Mouse (Mus musculus) cerebellum, adult 9-10 months (tissue): ENCODE measurements around the gene Clec16a.

ENCODE experiments used
- DNase-seq: peaks from one replicate; pipeline ENCODE4 v3.0.0; 2022

The Clec16a gene

GRCm38 (mm10) chr16:10727630-10728029 lies 182.5 kb downstream of the Clec16a start:
- DNase-seq = no peak

DNA sequence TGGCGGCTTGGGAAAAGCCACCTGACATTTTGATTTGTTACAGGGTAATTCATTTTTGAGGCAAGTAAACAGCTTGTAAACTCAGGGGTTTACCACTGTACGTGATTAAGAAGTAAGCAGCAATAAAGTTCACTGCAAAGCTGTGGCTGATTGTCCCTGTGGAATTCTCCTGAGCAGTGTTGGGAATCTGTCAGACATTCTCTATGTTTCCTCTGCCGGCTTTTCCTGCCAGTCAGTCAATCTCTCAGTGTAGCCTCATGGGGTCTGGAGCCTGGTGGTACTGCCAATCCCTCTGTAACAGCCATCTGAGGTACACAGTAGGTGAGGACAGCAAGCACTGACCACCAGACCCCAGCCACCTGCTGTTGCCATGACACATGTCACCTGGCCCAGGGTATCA lies 183.7 kb downstream of the Clec16a start:
- DNase-seq = no peak

DNA sequence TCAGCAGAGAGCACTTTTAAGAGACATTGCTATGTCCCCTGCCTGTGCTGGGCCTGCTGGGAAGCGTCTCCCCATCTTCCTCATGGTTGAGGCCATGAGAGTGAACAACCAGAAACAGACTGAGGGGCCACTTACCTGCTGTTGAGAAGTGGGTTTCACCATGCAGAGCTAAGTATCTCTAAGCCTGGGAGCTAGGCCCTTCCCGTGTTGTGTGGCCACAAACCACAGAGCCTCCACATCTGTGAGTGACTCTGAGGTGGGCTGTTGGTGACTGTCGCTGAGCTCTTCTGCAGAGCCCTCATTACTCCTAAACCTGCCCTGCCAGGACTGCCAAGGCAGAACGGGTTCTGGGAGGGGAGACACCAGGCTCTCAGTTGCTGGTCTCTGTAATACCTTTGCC lies 185.8 kb downstream of the Clec16a start:
- no peak for DNase-seq

DNA sequence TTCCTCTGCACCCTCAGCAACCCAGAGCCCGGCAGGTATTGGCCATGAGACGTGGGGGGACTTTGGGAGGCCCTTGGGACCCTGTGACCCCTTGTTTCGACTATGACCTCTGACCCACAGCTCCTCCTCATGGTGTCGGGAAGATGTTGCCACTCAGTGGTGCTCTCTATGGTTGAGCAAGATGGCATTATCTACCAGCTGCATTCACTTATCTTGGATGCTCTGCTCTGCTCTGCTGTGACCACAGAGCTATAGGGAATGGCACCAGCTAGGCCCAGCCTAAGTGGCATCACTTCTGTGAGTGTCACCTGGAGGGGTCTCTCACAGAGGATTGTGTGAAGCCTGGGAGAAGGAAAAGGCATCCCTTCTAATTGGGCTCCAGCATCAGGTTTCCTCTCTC lies 186.6 kb downstream of the Clec16a start:
- no peak for DNase-seq

DNA sequence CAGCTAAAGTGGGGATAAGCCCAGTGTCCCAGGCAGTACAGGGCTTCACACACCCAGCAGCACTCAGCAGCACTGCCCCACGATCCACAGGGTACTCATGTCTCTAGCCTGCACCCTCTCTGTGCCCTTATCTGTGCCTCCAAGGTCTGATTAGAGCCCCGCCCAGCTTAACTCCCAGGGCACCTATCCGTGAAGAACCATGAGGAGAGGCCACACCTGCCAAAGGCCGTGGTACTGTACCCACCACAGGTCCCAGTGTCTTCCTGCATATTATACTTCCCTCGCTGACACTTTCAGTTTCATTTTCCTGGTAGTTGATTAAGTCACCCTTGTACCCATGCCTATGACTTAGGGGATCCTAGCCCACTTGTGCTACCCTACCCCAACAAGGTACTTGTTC lies 187.3 kb downstream of the Clec16a start:
- no peak for DNase-seq

DNA sequence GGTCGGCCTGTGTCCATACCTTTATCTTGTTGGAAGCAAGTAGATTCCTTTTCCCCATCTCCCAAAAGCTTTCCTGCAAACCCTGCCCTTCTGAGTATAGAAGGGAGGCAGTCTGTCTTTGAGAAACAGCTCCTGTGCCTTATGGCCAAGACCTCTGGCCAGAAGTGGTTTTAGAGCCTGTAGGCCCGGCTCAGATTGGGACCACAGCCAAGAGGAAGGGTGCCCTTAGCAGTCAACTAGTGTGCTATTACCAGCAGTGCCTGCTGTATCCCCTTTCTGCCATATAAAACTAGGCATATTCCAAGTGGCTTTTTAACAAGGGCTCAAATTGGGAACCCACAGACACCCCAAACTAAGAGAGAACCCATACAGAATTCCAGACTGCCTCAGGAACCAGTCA lies 190.6 kb downstream of the Clec16a start:
- DNase-seq = no peak

GRCm38 (mm10) chr16:10736364-10736763 lies 191.2 kb downstream of the Clec16a start:
- no peak for DNase-seq

GRCm38 (mm10) chr16:10737571-10737970 lies 192.4 kb downstream of the Clec16a start:
- no peak for DNase-seq

- no peak for DNase-seq
Observed at GRCm38 (mm10) chr16:10738866-10739265, 193.7 kb downstream of the Clec16a start.

- DNase-seq = no peak
Observed at GRCm38 (mm10) chr16:10739854-10740398, 194.8 kb downstream of the Clec16a start.

DNA sequence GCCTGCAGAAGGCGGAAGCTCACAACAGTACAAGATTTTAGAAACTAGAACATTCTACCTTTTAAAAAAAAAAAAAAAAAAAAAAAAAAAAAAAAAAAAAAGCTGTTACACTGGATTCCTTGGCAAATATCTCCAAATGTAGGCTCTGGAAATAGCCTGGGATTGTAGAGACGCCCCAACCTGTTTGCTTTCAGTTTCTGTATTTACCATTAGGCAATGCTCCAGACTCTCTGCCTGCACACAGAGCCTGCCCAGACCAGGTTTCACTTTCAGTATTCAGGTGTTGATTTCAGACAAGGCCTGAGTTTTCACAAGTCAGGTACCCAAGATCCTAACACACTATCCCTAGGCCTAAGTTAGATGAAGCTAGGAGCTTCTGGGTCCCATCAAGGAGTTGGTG lies 195.9 kb downstream of the Clec16a start:
- DNase-seq = no peak

GRCm38 (mm10) chr16:10749226-10749625 lies 204.1 kb downstream of the Clec16a start:
- no peak for DNase-seq

- DNase-seq = peak; percentile 83
Observed at GRCm38 (mm10) chr16:10749824-10750223, 204.7 kb downstream of the Clec16a start.

- no peak for DNase-seq
Observed at GRCm38 (mm10) chr16:10754521-10755296, 209.6 kb downstream of the Clec16a start.

- DNase-seq = no peak
Observed at GRCm38 (mm10) chr16:10756168-10756567, 211.0 kb downstream of the Clec16a start.

- no peak for DNase-seq
Observed at GRCm38 (mm10) chr16:10761182-10761581, 216.0 kb downstream of the Clec16a start.

- no peak for DNase-seq
Observed at GRCm38 (mm10) chr16:10762569-10763180, 217.5 kb downstream of the Clec16a start.

GRCm38 (mm10) chr16:10763540-10764264 lies 218.6 kb downstream of the Clec16a start:
- DNase-seq = no peak

- no peak for DNase-seq
Observed at GRCm38 (mm10) chr16:10764323-10764722, 219.2 kb downstream of the Clec16a start.

GRCm38 (mm10) chr16:10767158-10767557 lies 222.0 kb downstream of the Clec16a start:
- DNase-seq = peak; percentile 78

DNA sequence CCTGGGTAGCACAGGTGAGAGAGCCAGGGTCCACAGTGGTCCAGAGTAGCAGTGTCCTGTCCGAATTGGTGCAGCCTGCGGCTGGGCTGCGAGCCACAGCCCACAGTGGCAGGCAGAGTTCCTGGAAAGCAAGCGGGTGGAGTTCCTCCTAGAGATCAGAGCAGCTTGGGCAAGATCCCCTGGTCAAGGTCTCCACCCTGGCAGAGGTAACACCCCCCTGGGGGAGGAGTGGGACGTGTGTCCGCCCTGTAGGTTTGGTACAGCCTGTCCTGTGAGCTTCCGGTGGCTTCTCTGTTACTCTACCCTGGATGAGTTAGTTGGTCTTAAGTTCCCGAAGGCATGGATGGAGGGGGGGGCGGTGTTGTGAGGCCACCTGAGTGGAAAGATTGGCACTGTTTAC lies 223.7 kb downstream of the Clec16a start:
- no peak for DNase-seq

- no peak for DNase-seq
Observed at GRCm38 (mm10) chr16:10769661-10770060, 224.5 kb downstream of the Clec16a start.

DNA sequence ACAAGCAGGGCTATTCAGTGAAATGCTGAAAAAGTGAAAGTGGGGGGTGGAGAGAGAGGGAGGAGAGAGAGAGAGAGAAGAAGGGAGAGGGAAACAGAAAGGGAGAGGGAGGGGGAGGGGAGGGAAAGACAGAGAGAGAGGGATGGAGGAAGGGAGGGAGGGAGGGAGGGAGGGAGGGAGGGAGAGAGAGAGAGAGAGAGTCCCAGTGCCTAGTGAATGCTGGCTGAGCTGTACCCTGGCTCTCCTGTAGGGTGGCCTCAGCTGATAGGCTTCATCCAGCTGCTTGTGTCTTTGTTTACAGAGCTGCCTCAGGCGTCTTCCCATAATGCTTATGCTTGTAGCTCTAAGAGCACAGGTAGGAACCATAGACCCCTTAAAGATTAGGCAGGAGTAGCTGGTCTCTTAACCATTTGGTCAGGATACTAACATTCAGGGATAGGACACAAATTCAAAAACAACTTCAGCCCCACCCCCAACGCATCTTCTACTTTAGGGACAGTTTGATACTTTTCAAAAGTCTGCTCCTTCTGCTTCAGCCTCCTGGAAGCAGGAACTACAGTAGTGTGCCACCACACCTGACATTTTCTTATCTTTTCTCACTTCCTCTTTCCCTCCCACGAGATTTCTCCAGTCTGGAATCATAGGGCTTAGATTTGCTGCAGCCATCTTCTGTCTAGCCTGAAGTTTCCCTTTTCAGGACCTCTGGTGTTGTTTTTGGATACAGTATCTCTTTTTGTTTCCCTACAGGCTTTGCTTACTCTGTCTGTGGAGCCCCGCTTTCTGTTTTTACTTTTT lies 225.6 kb downstream of the Clec16a start:
- no peak for DNase-seq
